Mouse (Mus musculus) intestine, postnatal 0 days (tissue): ENCODE results near the gene 1700021F05Rik. TPM values are rescaled to one million over a fixed set of nuclear protein-coding genes. Genes with fewer than 3 reads are reported as not detected.
A peak's percentile ranks its signal among the peaks of the same experiment; 100 is the strongest.

Source experiments
- ATAC-seq: fragments of 200-750 bp; cut with Nextera tagmentation; 2 replicates; pipeline ENCODE4 v1.8.0; 2017; ENCODE audit warnings: mild to moderate bottlenecking, moderate TSS enrichment, moderate library complexity
- H3K27ac ChIP-seq: fragments of 300-500 bp; sonication (generic); 2 replicates; pipeline ENCODE4 v1.5.1; 2014; ENCODE audit warnings: mild to moderate bottlenecking, low read depth, low read length, moderate library complexity
- H3K27me3 ChIP-seq: fragments of 300-500 bp; sonication (generic); replicated peaks from 2 replicates; pipeline ENCODE4 v1.6.1; 2014; ENCODE audit warnings: low read length, mixed read lengths; ENCODE audit not compliant: control insufficient read depth, insufficient read depth
- H3K36me3 ChIP-seq: fragments of 300-500 bp; sonication (generic); 2 replicates; pipeline ENCODE4 v1.6.1; 2014; ENCODE audit warnings: mild to moderate bottlenecking, moderate library complexity; ENCODE audit not compliant: control insufficient read depth, insufficient read depth
- H3K4me1 ChIP-seq: fragments of 300-500 bp; sonication (generic); replicated peaks from 2 replicates; pipeline ENCODE4 v1.6.1; 2014; ENCODE audit warnings: antibody characterized with exemption, low read length, mixed read lengths; ENCODE audit not compliant: control insufficient read depth, insufficient read depth
- H3K4me2 ChIP-seq: fragments of 300-500 bp; sonication (generic); replicated peaks from 2 replicates; pipeline ENCODE4 v1.6.1; 2014; ENCODE audit warnings: low read depth, mild to moderate bottlenecking, moderate library complexity
- H3K4me3 ChIP-seq: fragments of 300-500 bp; sonication (generic); 2 replicates; pipeline ENCODE4 v1.5.1; 2014; ENCODE audit warnings: low read depth, low read length
- H3K9ac ChIP-seq: fragments of 300-500 bp; sonication (generic); 2 replicates; pipeline ENCODE4 v1.6.1; 2014; ENCODE audit warnings: mild to moderate bottlenecking, low read depth, low read length
- H3K9me3 ChIP-seq: fragments of 300-500 bp; sonication (generic); 2 replicates; pipeline ENCODE4 v1.6.1; 2016; ENCODE audit warnings: mixed run types; ENCODE audit not compliant: control insufficient read depth
- CTCF ChIP-seq: sonication (generic); IDR thresholded peaks from 2 replicates; pipeline ENCODE4 v1.5.1; 2016; ENCODE audit warnings: low read depth, mild to moderate bottlenecking, control low read depth, antibody characterized with exemption, moderate library complexity
- WGBS: fragments of 180-500 bp; shearing (Covaris S2); extraction: QIAGEN DNeasy Blood & Tissue Kit; methylation state at CpG from one replicate; pipeline ENCODE4 v1.1.7; 2014; 5-methylcytosine and 5-hydroxymethylcytosine counted together
- polyA plus RNA-seq: library from polyadenylated mRNA; unstranded; fragments of >200 nt; fragmentation: Nextera tagmentation; extraction: Ambion mirVana; gene quantifications from 2 replicates; pipeline ENCODE4 v1.2.1, GENCODE M21; 2015

1700021F05Rik gene
- polyA plus RNA-seq, 1 experiment from 2014 or later: 54.7 TPM

DNA sequence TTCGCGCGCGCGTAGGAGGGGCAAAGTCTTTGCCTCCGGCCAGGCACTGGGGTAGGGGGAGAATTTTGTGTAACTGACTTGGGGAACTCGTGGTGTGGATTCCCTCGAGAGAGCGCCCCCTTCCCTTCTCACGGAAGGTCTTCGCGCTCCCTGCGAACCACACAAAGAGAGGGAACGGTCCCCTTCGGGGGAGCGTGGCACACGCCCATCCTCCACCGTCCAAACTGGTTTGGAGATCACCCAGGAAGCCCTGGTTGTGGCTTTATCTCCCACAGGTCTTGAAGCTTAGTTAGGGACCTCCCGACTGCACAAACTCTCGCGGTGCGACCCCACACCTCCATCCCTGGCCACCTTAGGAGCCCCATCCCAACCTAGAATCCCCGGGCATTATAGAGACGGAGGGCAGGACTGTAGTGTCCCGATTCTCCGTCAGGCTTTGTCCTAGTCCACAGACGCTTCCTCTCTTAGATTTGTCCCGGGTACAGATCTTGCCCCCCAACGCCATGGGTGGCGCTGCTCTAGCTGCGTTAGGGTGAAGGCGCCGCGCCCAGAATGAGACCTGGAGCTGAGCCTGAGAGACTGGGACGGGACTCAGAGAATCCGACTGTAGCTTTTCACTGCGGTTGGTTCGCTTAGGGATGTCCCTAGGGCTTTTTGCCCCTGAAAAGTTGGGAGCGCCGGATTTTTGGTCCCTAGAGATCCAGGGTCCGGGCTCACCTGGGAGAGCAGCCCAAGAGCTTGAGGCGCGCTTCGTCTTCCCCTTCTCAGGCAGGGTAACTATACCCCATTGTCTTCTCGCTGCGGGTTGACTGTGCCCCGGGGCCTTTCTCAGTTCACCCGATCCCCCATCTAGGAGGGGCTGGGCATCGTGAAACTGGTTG, 38.8 kb upstream of the 1700021F05Rik start:
- TF ChIP-seq CTCF: peak; percentile 49
- no peak; the same call in none of the 2 replicates for ATAC-seq
- WGBS: 0% methylated on average over 49 of the region's 49 CpGs
- Histone ChIP-seq H3K9me3 (no peaks in the 10 kb centered on the region), H3K9ac (peak overlapping the region; percentile 54), H3K4me1 (0 out of 2 replicates have a peak, but pooled peaks cover 5% of the 10 kb centered on the region), H3K4me3 (peak overlapping the region; percentile 64), H3K4me2 (peak overlapping the region; percentile 97), H3K27ac (peak overlapping the region; percentile 77), H3K27me3 (no peaks in the 10 kb centered on the region), H3K36me3 (no peaks in the 10 kb centered on the region)

DNA sequence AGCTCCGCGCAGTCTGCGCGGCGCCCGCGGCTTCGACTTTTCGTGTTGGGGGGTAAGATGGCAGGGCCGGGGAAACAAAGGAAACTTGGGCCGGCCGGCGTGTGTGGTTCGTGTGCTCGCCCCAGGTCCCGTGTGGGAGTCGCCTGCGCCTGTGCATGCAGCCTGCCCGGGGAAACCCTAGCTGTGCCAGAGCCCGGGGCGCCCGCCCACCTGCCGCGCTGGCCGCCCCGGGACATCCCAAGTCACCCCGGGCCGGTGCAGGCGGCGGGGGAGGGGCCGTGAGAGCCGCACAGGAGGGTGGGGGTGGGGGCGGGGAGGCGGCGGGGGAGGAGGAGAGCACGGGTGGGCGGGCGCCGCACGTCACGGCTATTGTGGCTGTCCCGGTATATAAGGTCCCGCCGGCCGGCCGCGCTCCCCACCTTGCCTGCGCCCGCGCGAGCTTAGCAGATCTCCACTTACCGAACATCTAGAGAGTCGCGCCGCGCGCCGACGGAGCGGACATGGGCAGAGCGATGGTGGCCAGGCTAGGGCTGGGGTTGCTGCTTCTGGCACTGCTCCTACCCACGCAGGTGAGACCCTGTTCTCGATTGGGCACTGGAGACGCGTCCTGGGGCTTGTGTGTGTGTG, 38.1 kb upstream of the 1700021F05Rik start:
- H3K27me3 ChIP-seq: no peaks in the 10 kb centered on the region
- no peaks in the 10 kb centered on the region for H3K9me3 ChIP-seq
- H3K27ac ChIP-seq: peak overlapping the region; percentile 77
- ATAC-seq: peak; percentile 71
- no peaks in the 10 kb centered on the region for H3K36me3 ChIP-seq
- peak overlapping the region; percentile 54 for H3K9ac ChIP-seq
- TF ChIP-seq CTCF: no peak
- under 1% methylated on average over 58 of the region's 65 CpGs for WGBS
- peak overlapping the region; percentile 64 for H3K4me3 ChIP-seq
- H3K4me1 ChIP-seq: 0 out of 2 replicates have a peak, but pooled peaks cover 5% of the 10 kb centered on the region
- H3K4me2 ChIP-seq: peak overlapping the region; percentile 97

GRCm38 (mm10) chr10:43578366-43578753, 37.6 kb upstream of the 1700021F05Rik start:
- ATAC-seq: peak; percentile 48
- H3K36me3 ChIP-seq: no peaks in the 10 kb centered on the region
- 0 out of 2 replicates have a peak, but pooled peaks have one; percentile 11 for TF ChIP-seq CTCF
- WGBS: under 1% methylated on average over 32 of the region's 32 CpGs
- H3K9me3 ChIP-seq: no peaks in the 10 kb centered on the region
- peak overlapping the region; percentile 97 for H3K4me2 ChIP-seq
- peak overlapping the region; percentile 64 for H3K4me3 ChIP-seq
- H3K27ac ChIP-seq: peak overlapping the region; percentile 77
- H3K9ac ChIP-seq: peak overlapping the region; percentile 54
- H3K4me1 ChIP-seq: 0 out of 2 replicates have a peak, but pooled peaks cover 5% of the 10 kb centered on the region
- no peaks in the 10 kb centered on the region for H3K27me3 ChIP-seq

DNA sequence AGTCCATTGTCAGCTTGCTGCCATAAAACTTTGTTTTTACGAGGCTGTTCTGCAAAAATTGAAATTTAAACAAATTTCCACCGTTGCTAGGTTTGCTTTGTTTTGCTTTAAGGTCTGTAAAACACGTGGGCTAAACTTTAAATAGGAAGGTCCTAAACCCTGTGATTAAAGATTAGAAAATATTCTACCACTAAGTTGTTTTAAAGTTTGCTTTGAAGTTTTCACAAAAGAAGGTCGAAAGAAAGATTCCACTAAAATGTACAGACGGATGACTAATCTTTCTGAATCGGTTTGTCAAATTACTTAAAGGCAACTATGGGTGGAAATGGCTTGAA, 37.2 kb upstream of the 1700021F05Rik start, which contains the start of gene Cd24a:
Cd24a (plus strand) TSS at position 288 of the 335 bp plus-strand sequence.
- Histone ChIP-seq H3K4me3 (peak within 1 kb of the TSS; percentile 64), H3K27ac (peak within 1 kb of the TSS; percentile 77), H3K4me1 (0 out of 2 replicates have a peak, but pooled peaks cover 5% of the 10 kb centered on the region), H3K9me3 (no peaks in the 10 kb centered on the region), H3K36me3 (no peaks in the 10 kb centered on the region), H3K4me2 (peak within 1 kb of the TSS; percentile 97), H3K27me3 (no peaks in the 10 kb centered on the region), H3K9ac (peak within 1 kb of the TSS; percentile 54)
- ATAC-seq: no peak
- TF ChIP-seq CTCF: no peak
- WGBS: under 1% methylated on average over 6 of the region's 6 CpGs

DNA sequence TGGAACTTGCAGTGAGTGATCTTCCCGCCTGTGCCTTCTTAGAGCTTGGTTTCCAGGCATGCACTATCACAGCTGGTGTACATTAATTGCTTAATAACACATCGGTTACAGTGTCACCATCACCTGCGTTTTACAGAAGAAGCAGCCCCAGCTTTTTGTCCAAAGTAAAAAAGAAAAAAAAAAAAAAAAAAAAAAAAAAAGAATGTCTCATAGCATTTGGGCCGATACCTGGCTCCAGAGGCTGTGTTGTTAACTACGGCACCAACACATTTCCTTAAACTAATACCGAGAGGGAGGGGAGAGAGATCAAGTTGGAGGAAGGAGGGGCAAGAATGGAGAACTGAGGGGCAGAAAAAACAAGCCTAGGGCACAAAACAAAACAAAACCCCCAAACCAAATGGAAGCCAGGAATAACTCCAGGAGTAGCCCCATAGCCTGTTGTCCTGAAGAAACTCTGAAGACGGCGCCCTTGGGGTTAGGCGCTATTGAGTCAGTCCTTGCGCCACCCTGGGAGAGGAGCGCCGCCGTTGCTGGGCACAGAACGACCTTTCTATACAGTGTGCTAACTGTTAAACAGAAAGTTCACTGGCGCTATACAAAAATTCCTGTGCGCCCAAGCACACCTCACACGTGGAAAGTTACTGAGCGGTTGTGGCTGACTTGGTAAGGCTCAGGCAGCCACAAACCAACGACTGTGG, 36.7 kb upstream of the 1700021F05Rik start:
- H3K4me1 ChIP-seq: 0 out of 2 replicates have a peak, but pooled peaks cover 5% of the 10 kb centered on the region
- no peaks in the 10 kb centered on the region for H3K9me3 ChIP-seq
- no peaks in the 10 kb centered on the region for H3K36me3 ChIP-seq
- ATAC-seq: peak; percentile 11; the same call in 1 of the 2 replicates
- no peak overlapping the region for H3K27ac ChIP-seq
- peak overlapping the region; percentile 97 for H3K4me2 ChIP-seq
- peak; percentile 48 for TF ChIP-seq CTCF
- peak overlapping the region; percentile 64 for H3K4me3 ChIP-seq
- WGBS: 18% methylated on average over 19 of the region's 19 CpGs
- no peaks in the 10 kb centered on the region for H3K27me3 ChIP-seq
- no peak overlapping the region for H3K9ac ChIP-seq

GRCm38 (mm10) chr10:43574956-43575355, 34.2 kb upstream of the 1700021F05Rik start:
- peak; percentile 93 for TF ChIP-seq CTCF
- Histone ChIP-seq H3K9me3 (no peaks in the 10 kb centered on the region), H3K4me1 (no peaks in the 10 kb centered on the region), H3K4me2 (no peak overlapping the region), H3K27me3 (no peaks in the 10 kb centered on the region), H3K36me3 (no peaks in the 10 kb centered on the region), H3K27ac (no peak overlapping the region), H3K9ac (no peak overlapping the region), H3K4me3 (no peak overlapping the region)
- 4% methylated on average over 3 of the region's 3 CpGs for WGBS
- ATAC-seq: no peak
